Mouse (Mus musculus) hindbrain, embryonic 16.5 days (tissue): ENCODE measurements around the gene Upk2. TPM values are rescaled to one million over a fixed set of nuclear protein-coding genes. Genes with fewer than 3 reads are reported as not detected.

ENCODE experiments used
- ATAC-seq: fragments of 200-750 bp; cut with Nextera tagmentation; 2 replicates; pipeline ENCODE4 v1.8.0; 2017; ENCODE audit warnings: moderate TSS enrichment, moderate library complexity
- H3K27ac ChIP-seq: fragments of 300-500 bp; sonication (generic); 2 replicates; pipeline ENCODE4 v1.5.1; 2014; ENCODE audit warnings: low read depth, mild to moderate bottlenecking, control low read depth, low read length, moderate library complexity
- H3K27me3 ChIP-seq: fragments of 300-500 bp; sonication (generic); replicated peaks from 2 replicates; pipeline ENCODE4 v1.6.1; 2014; ENCODE audit warnings: low read length; ENCODE audit not compliant: control insufficient read depth, insufficient read depth
- H3K36me3 ChIP-seq: fragments of 300-500 bp; sonication (generic); 2 replicates; pipeline ENCODE4 v1.6.1; 2014; ENCODE audit warnings: mild to moderate bottlenecking, low read length, moderate library complexity, mixed read lengths; ENCODE audit not compliant: control insufficient read depth, insufficient read depth
- H3K4me1 ChIP-seq: fragments of 300-500 bp; sonication (generic); 2 replicates; pipeline ENCODE4 v1.6.1; 2014; ENCODE audit warnings: low read depth, low read length; ENCODE audit not compliant: control insufficient read depth, insufficient read depth
- H3K4me2 ChIP-seq: fragments of 300-500 bp; sonication (generic); 2 replicates; pipeline ENCODE4 v1.6.1; 2014; ENCODE audit warnings: mild to moderate bottlenecking, low read length, control low read depth, moderate library complexity
- H3K4me3 ChIP-seq: fragments of 300-500 bp; sonication (generic); 2 replicates; pipeline ENCODE4 v1.5.1; 2014; ENCODE audit warnings: mild to moderate bottlenecking, low read length, control low read depth, moderate library complexity
- H3K9ac ChIP-seq: fragments of 300-500 bp; sonication (generic); 2 replicates; pipeline ENCODE4 v1.6.1; 2014; ENCODE audit warnings: low read depth, mild to moderate bottlenecking, control low read depth, low read length, moderate library complexity
- H3K9me3 ChIP-seq: fragments of 300-500 bp; sonication (generic); 2 replicates; pipeline ENCODE4 v1.6.1; 2014; ENCODE audit warnings: mild to moderate bottlenecking, low read length, moderate library complexity; ENCODE audit not compliant: control insufficient read depth
- WGBS: fragments of 180-500 bp; shearing (Covaris S2); extraction: QIAGEN DNeasy Blood & Tissue Kit; methylation state at CpG from one replicate; pipeline ENCODE4 v1.1.7; 2014; 5-methylcytosine and 5-hydroxymethylcytosine counted together
- polyA plus RNA-seq: library from polyadenylated mRNA; unstranded; fragments of >200 nt; fragmentation: Nextera tagmentation; extraction: Ambion mirVana; gene quantifications from 2 replicates; pipeline ENCODE4 v1.2.1, GENCODE M21; 2015

Upk2 gene
- polyA plus RNA-seq, 1 experiment from 2014 or later = not detected

DNA sequence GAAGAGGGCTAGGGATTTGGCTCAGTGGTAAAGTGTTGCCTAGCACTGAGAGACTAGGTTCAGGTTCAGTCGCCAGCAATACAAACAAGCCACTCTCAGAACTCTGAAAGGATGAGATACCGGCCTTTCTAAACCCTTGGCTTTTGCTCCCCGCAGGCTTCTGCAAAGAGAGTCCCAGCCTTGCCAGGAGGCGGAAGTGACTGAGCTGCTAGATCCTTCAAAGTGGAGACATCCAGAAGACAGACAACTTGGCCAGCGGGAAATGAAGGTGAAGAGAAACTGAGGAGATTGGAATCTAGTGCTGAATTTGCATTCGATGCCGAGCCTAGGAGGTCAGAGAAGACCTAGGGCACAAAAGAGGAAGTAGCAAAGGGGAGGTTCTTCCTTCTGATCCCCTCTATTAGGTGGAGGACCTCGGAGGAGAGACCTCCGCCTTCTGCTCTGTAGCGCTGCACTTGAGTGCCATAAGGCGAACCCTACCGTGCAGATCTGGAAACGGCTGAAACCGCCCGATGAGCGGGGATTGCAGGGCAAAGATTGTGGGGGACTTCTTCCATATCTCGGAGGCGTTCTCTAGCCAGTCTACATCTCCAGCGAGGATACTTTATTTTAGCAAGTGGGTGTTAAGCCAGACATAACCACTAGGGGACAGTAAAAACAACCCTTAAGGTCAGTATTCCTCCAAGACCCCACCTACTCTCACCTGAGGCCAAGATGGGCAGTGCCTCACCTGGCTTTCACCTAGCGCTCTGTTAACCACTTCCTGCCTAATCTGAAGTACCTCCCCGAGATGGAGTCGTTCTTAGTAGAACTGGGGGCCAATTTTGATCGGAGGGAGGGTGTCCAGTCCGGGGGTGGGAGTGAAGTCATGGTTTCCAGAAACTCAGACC lies 22.8 kb upstream of the Upk2 start:
- Histone ChIP-seq H3K27me3 (no peaks in the 10 kb centered on the region), H3K9ac (peak overlapping the region; percentile 90), H3K4me1 (peaks cover 17% of the 10 kb centered on the region), H3K36me3 (no peaks in the 10 kb centered on the region), H3K9me3 (no peaks in the 10 kb centered on the region), H3K27ac (peak overlapping the region; percentile 98), H3K4me2 (peak overlapping the region; percentile 96), H3K4me3 (peak overlapping the region; percentile 65)
- WGBS = 5% methylated on average over 24 of the region's 24 CpGs
- ATAC-seq = no peak

DNA sequence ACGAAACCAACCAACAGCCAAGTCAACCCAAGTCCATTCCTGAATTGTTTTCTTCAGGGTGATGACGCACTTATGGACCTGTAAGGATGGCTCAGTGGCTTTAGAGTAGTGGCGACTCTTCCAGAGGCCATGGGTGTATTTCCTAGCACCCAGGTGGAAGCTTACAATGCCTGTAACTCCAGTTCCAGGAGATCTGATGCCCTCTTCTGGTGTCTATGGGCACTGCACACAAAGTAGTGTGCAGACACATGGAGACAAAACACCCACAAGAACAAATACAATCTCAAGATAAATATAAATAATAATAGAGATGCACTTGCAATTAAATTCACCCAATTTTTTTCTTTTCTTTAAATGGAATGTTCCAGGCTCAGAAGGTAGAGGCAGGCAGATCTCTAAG lies 21.2 kb upstream of the Upk2 start:
- Histone ChIP-seq H3K36me3 (no peaks in the 10 kb centered on the region), H3K4me1 (peaks cover 17% of the 10 kb centered on the region), H3K4me2 (no peak overlapping the region), H3K27me3 (no peaks in the 10 kb centered on the region), H3K9ac (no peak overlapping the region), H3K4me3 (no peak overlapping the region), H3K9me3 (no peaks in the 10 kb centered on the region), H3K27ac (no peak overlapping the region)
- ATAC-seq = no peak
- 98% methylated on average over 3 of the region's 3 CpGs for WGBS

DNA sequence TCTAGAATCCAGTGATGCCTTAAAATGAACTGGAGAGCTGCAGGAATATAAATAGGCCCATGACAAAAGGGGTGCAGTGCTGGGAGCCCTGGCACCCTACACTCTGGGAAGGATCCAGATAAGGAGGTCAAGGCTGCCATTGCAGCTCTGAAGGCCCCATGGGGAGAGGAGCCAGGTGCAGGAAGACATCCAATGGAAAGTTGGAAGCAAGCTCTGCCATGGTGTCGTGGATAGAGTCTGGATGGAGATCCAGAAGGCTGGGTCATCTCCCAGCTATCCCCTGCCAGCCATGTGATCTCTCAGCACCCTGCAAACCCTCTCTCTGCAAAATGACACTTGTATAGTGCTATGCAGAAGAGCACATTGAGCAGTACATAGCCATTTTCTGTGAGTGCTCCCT lies 19.6 kb upstream of the Upk2 start:
- Histone ChIP-seq H3K36me3 (no peaks in the 10 kb centered on the region), H3K9me3 (no peaks in the 10 kb centered on the region), H3K4me1 (peaks cover 10% of the 10 kb centered on the region), H3K27ac (no peak overlapping the region), H3K9ac (no peak overlapping the region), H3K4me2 (no peak overlapping the region), H3K27me3 (no peaks in the 10 kb centered on the region), H3K4me3 (no peak overlapping the region)
- 43% methylated on average over 1 of the region's 1 CpGs for WGBS
- ATAC-seq = no peak

DNA sequence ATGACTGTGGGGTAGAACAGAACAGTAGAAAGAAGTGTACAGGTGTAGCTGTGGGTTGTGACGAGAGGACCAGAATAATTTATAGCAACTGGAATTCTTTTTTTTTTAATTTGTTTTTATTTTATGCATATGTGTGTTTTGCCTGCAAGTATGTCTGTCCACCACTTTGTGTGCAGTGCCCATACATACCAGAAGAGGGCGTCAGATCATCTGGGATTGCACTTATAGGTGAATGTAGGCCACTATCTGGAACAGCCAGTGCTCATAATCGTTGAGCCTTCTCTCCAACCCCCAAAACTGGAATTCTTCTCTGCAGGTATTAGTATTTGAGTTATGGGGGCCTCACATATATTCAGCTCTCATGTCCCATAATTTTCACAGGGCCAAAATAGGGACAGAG lies 18.4 kb upstream of the Upk2 start:
- no peak overlapping the region for H3K9ac ChIP-seq
- no peak overlapping the region for H3K27ac ChIP-seq
- no peak overlapping the region for H3K4me3 ChIP-seq
- WGBS = 60% methylated on average over 3 of the region's 3 CpGs
- no peaks in the 10 kb centered on the region for H3K36me3 ChIP-seq
- no peaks in the 10 kb centered on the region for H3K27me3 ChIP-seq
- ATAC-seq = no peak
- H3K4me1 ChIP-seq = peaks cover 17% of the 10 kb centered on the region
- no peaks in the 10 kb centered on the region for H3K9me3 ChIP-seq
- H3K4me2 ChIP-seq = no peak overlapping the region

DNA sequence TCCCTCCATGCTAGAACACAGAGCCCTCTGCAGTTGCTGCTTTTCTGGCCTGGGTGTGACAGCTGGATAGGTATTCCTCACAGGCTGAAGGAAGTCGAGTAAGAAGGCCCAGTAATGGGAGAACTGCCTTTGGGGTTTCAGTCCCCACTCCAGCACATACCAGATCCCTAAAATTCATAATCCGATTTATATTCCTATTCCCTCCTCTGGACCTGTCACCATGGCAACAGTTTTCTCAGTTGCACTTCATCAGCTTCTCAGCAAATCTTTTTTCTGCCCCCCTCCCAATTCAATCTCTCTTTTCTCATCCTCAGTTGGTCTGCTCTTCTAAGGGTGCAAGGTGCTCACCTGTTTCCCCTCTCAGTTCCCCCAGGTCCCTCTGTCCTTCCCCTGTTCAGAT lies 14.0 kb upstream of the Upk2 start:
- H3K36me3 ChIP-seq = no peaks in the 10 kb centered on the region
- peak overlapping the region; percentile 4; the same call in 1 of the 2 replicates for H3K27ac ChIP-seq
- peak; percentile 63; the same call in 1 of the 2 replicates for ATAC-seq
- WGBS = 39% methylated on average over 2 of the region's 2 CpGs
- no peak overlapping the region for H3K4me2 ChIP-seq
- no peaks in the 10 kb centered on the region for H3K9me3 ChIP-seq
- no peaks in the 10 kb centered on the region for H3K27me3 ChIP-seq
- 0 out of 2 replicates have a peak overlapping the region, but pooled peaks have one; percentile 14 for H3K9ac ChIP-seq
- H3K4me3 ChIP-seq = no peak overlapping the region
- peaks cover 7% of the 10 kb centered on the region for H3K4me1 ChIP-seq

DNA sequence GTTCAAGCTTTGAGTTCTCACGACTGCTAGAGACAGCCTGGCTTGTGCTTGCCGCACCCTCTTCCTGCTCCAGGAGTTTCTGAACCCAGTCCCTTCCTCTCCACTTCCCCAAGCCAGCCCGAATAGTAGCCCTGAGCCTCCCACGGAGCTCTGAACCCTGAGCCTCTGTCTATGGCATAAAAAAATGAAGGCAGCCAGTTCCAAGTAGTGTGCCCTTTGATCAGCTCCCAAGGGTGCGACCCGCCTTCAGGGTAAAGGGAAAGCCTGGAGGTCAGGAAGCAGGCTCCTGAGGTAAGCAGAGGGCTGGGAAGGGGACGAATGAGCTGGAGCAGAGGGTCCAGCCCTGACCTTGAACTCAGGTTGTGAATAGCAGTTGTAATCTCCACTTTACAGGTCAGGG lies 13.4 kb upstream of the Upk2 start:
- no peaks in the 10 kb centered on the region for H3K27me3 ChIP-seq
- H3K4me1 ChIP-seq = peaks cover 7% of the 10 kb centered on the region
- no peak overlapping the region for H3K4me3 ChIP-seq
- H3K9me3 ChIP-seq = no peaks in the 10 kb centered on the region
- no peak overlapping the region for H3K9ac ChIP-seq
- no peaks in the 10 kb centered on the region for H3K36me3 ChIP-seq
- no peak for ATAC-seq
- WGBS = 64% methylated on average over 7 of the region's 7 CpGs
- peak overlapping the region; percentile 4; the same call in 1 of the 2 replicates for H3K27ac ChIP-seq
- H3K4me2 ChIP-seq = no peak overlapping the region

DNA sequence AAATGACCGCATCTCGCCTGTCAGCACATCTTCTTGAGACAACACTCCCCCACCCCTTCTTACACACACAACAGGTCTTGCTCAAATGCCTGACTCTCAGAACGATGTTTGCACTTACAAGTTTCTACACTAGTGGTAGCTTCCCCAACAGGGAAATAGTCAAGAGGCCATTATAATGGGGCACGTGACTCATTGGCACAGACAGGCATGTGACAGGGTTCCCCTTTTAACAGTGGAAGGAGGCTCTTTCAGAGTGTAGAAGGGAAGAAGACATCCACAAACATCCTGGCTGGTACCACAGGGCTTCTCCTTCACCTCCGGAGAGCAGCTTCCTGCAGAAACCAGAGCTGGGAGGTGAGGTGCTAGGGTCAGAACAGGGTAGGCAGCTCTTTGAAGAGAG lies 7.2 kb upstream of the Upk2 start:
- no peaks in the 10 kb centered on the region for H3K27me3 ChIP-seq
- H3K9me3 ChIP-seq = no peaks in the 10 kb centered on the region
- H3K4me1 ChIP-seq = peaks cover 10% of the 10 kb centered on the region
- H3K4me2 ChIP-seq = no peak overlapping the region
- no peaks in the 10 kb centered on the region for H3K36me3 ChIP-seq
- no peak for ATAC-seq
- WGBS = 86% methylated on average over 5 of the region's 5 CpGs
- H3K4me3 ChIP-seq = no peak overlapping the region
- no peak overlapping the region for H3K9ac ChIP-seq
- no peak overlapping the region for H3K27ac ChIP-seq

DNA sequence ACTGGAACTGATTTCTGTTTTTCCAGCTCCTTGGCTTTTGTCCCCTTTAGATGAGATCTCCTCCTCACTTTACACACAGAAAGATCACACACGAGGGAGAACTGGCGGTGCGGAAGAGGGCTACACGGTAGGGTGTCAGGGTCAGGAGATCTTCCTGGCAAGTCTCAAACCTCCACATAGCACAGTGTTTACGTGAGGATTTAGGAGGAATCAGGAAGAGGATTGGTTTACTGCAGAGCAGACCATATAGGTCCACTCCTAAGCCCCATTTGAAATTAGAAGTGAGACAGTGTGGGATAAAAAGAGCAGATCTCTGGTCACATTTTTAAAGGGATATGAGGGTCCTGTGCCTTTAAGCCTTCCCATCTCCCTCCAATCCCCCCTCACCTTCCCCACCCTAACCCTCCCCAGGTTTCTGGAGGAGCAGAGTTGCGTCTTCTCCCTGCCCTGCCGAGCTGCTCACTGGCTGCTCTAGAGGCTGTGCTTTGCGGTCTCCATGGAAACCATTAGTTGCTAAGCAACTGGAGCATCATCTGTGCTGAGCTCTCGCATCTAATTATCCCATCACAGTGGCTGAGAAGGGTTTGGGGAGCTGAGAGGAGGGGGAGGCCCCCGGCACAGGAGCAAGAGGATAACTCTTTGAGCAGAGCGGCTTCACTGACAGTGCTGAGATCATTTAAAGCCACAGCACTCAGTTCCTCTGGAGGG lies 2.4 kb upstream of the Upk2 start:
- 2% methylated on average over 11 of the region's 11 CpGs for WGBS
- H3K4me3 ChIP-seq = no peak overlapping the region; the same call in 1 of the 2 replicates
- peaks cover 23% of the 10 kb centered on the region for H3K4me1 ChIP-seq
- no peaks in the 10 kb centered on the region for H3K36me3 ChIP-seq
- peak overlapping the region; percentile 88 for H3K27ac ChIP-seq
- peak; percentile 97 for ATAC-seq
- H3K27me3 ChIP-seq = no peaks in the 10 kb centered on the region
- H3K4me2 ChIP-seq = peak overlapping the region; percentile 53
- H3K9ac ChIP-seq = peak overlapping the region; percentile 49
- H3K9me3 ChIP-seq = no peaks in the 10 kb centered on the region
